Comparison of ENCODE assay signal across 11 mouse cellular contexts in the genomic region with DNA sequence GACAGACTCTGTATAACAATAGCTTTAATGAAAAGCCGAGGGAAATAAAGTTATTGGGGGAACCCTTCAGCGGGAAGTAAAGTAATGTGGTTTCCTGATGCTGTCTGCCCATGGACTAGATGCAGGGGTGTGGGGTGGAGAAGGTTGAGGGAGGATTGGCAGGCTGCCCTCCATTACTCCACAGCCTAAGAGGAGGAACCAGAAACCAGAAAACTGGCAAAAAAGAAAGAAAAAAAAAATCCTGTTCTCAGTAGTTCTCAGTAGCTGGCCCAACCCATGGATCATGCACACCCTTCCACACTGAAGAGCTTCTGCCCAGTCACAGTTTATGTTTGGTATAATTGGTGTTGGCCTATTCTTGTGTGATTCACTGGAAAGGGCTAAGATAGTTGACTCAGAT. TPM values are rescaled to one million over a fixed set of nuclear protein-coding genes. Genes with fewer than 3 reads are reported as not detected.
DNase-seq lines count a peak whose midpoint lies in the region; ATAC-seq and TF ChIP-seq lines count a peak whose summit lies in the region.
"Had no signal": no experiment of that assay in that cellular context is flagged by ENCODE, and none has a peak within 500 bp of the region (broad histone marks: within the 10 kb centered on the region; RNA-seq: fewer than 3 reads in every experiment).

No protein-coding gene starts in this region.

- H3K4me3 ChIP-seq in lung, adult 2 months (replicated peaks; ENCODE audit: extremely low read depth, low read depth, low read length) = no peak overlapping the region
- no peak overlapping the region for H3K4me3 ChIP-seq in midbrain, embryonic 16.5 days (ENCODE audit: low read depth, low read length)
- no peak overlapping the region for H3K4me3 ChIP-seq in hindbrain, embryonic 14.5 days (replicated peaks; ENCODE audit: low read length)
- H3K4me3 ChIP-seq: hindbrain, embryonic 15.5 days had no signal

- H3K4me2 ChIP-seq in midbrain, embryonic 16.5 days (ENCODE audit: low read length) = no peak overlapping the region
- H3K4me2 ChIP-seq in hindbrain, embryonic 14.5 days (replicated peaks) = no peak overlapping the region
- H3K4me2 ChIP-seq: hindbrain, embryonic 15.5 days; liver, embryonic 11.5 days had no signal

- no peak for TF ChIP-seq CTCF in lung, adult 2 months (IDR thresholded peaks at IDR 0.05; ENCODE audit: insufficient read depth, low read length)

- ATAC-seq in midbrain, embryonic 16.5 days = no peak
- ATAC-seq in hindbrain, embryonic 14.5 days (ENCODE audit: low FRiP score) = no peak

- H3K4me1 ChIP-seq in lung, adult 2 months (ENCODE audit: control insufficient read depth, insufficient read depth, low read length) = peaks cover 13% of the 10 kb centered on the region
- no peaks in the 10 kb centered on the region for H3K4me1 ChIP-seq in midbrain, embryonic 16.5 days (ENCODE audit: control insufficient read depth, insufficient read depth, low read length)
- no peaks in the 10 kb centered on the region for H3K4me1 ChIP-seq in hindbrain, embryonic 14.5 days (replicated peaks; ENCODE audit: control insufficient read depth, insufficient read depth, low read length)
- H3K4me1 ChIP-seq: hindbrain, embryonic 15.5 days had no signal

- TF ChIP-seq POLR2A in lung, adult 2 months (IDR thresholded peaks at IDR 0.05; ENCODE audit: borderline replicate concordance, extremely low read depth, low read depth, low read length) = no peak

- no peak overlapping the region for H3K9ac ChIP-seq in midbrain, embryonic 16.5 days (ENCODE audit: low read depth, low read length)
- no peak overlapping the region for H3K9ac ChIP-seq in hindbrain, embryonic 14.5 days
- H3K9ac ChIP-seq: hindbrain, embryonic 15.5 days had no signal

- no peaks in the 10 kb centered on the region for H3K36me3 ChIP-seq in midbrain, embryonic 16.5 days (ENCODE audit: control insufficient read depth, insufficient read depth, low read length)
- no peaks in the 10 kb centered on the region for H3K36me3 ChIP-seq in hindbrain, embryonic 14.5 days (replicated peaks; ENCODE audit: control insufficient read depth, insufficient read depth)
- H3K36me3 ChIP-seq: hindbrain, embryonic 15.5 days had no signal

- H3K27me3 ChIP-seq in midbrain, embryonic 16.5 days (ENCODE audit: control insufficient read depth, insufficient read depth, low read depth, low read length) = no peaks in the 10 kb centered on the region
- no peaks in the 10 kb centered on the region for H3K27me3 ChIP-seq in hindbrain, embryonic 14.5 days (ENCODE audit: control insufficient read depth, insufficient read depth, low read length)
- H3K27me3 ChIP-seq: hindbrain, embryonic 15.5 days had no signal

- no peak overlapping the region for H3K27ac ChIP-seq in midbrain, embryonic 16.5 days (ENCODE audit: low read length)
- H3K27ac ChIP-seq in hindbrain, embryonic 14.5 days = no peak overlapping the region
- H3K27ac ChIP-seq: hindbrain, embryonic 15.5 days had no signal

- WGBS in lung, adult 2 months = 52% methylated on average over 2 of the region's 2 CpGs
- WGBS in midbrain, embryonic 16.5 days = 84% methylated on average over 2 of the region's 2 CpGs
- 85% methylated on average over 2 of the region's 2 CpGs for WGBS in hindbrain, embryonic 14.5 days

- DNase-seq in lung, adult 18-20 months = peak; percentile 60 to 71
- no peak for DNase-seq in lung, adult 2 months
- peak; percentile 53 for DNase-seq in adrenal gland, postnatal 10 days
- DNase-seq in gastrocnemius, postnatal 10 days = peak; percentile 40
- DNase-seq in lung, postnatal 36 days = peak; percentile 69
- no peak for DNase-seq in hindbrain, embryonic 14.5 days (ENCODE audit: low spot score)
- DNase-seq: thymus, postnatal 4 days had no signal

- H3K9me3 ChIP-seq in midbrain, embryonic 16.5 days (replicated peaks; ENCODE audit: control insufficient read depth, low read length, poor library complexity, severe bottlenecking) = no peaks in the 10 kb centered on the region
- H3K9me3 ChIP-seq in hindbrain, embryonic 14.5 days (ENCODE audit: control insufficient read depth, low read length) = no peaks in the 10 kb centered on the region
- H3K9me3 ChIP-seq: hindbrain, embryonic 15.5 days had no signal

RNA-seq across cellular contexts. Expression of a gene that starts 27.6 kb away (rescaled TPM):
- 1.3 and 2.2 TPM in 2 replicates for polyA plus RNA-seq in lung, adult 2 months (2012; rRNA removed)
- under 1 TPM in 1 of 2 experiments, not detected in 1; 0.33 TPM for total RNA-seq in adrenal gland, postnatal 10 days (2021)
- total RNA-seq in gastrocnemius, postnatal 10 days (2021) = under 1 TPM in 1 of 2 experiments, not detected in 1; 0.36 TPM
- polyA plus RNA-seq in midbrain, embryonic 16.5 days (2015; fragmentation: Nextera tagmentation; extraction: Ambion mirVana) = not detected in 2 replicates
- not detected in 2 replicates for polyA plus RNA-seq in hindbrain, embryonic 14.5 days (2014; fragmentation: Nextera tagmentation; extraction: Ambion mirVana)
- polyA plus RNA-seq: embryonic facial prominence, embryonic 11.5 days; hindbrain, embryonic 15.5 days had no signal

RNA-seq across cellular contexts. Expression of a gene that starts 27.7 kb away (rescaled TPM):
- 0.84 and 1.2 TPM in 2 replicates for polyA plus RNA-seq in lung, adult 2 months (2012; rRNA removed)
- total RNA-seq in adrenal gland, postnatal 10 days (2021) = under 1 TPM in 1 of 2 experiments, not detected in 1; 0.54 TPM
- under 1 TPM; 0.19 to 0.29 TPM for total RNA-seq in gastrocnemius, postnatal 10 days (2021)
- 0.09 and 0.14 TPM in 2 replicates for polyA plus RNA-seq in midbrain, embryonic 16.5 days (2015; fragmentation: Nextera tagmentation; extraction: Ambion mirVana)
- polyA plus RNA-seq in hindbrain, embryonic 14.5 days (2014; fragmentation: Nextera tagmentation; extraction: Ambion mirVana) = 0.27 TPM in 1 of 2 replicates, not detected in the other
- polyA plus RNA-seq: embryonic facial prominence, embryonic 11.5 days had no signal

RNA-seq across cellular contexts. Expression of a gene that starts 34.1 kb away (rescaled TPM):
- polyA plus RNA-seq in lung, adult 2 months (2012; rRNA removed) = 2.3 and 3.7 TPM in 2 replicates
- 1 to 10 TPM; 1.6 TPM for total RNA-seq in adrenal gland, postnatal 10 days (2021)
- total RNA-seq in gastrocnemius, postnatal 10 days (2021) = under 1 TPM; 0.35 to 0.52 TPM
- 0.12 and 0.30 TPM in 2 replicates for polyA plus RNA-seq in midbrain, embryonic 16.5 days (2015; fragmentation: Nextera tagmentation; extraction: Ambion mirVana)
- polyA plus RNA-seq in hindbrain, embryonic 14.5 days (2014; fragmentation: Nextera tagmentation; extraction: Ambion mirVana) = 0.17 and 0.46 TPM in 2 replicates

Comparison
In these comparisons a context has a peak if more than half of its experiments do, and no peak if none do; other contexts are left out.
1. DNase-seq: peak in lung, adult 18-20 months (2 of 2), adrenal gland, postnatal 10 days (single experiment), gastrocnemius, postnatal 10 days (single experiment) and lung, postnatal 36 days (single experiment); none in lung, adult 2 months (single experiment) and hindbrain, embryonic 14.5 days (single experiment).